Mouse (Mus musculus) small intestine, adult 2 months (tissue): ENCODE data around the gene Ift140. TPM values are rescaled to one million over a fixed set of nuclear protein-coding genes. Genes with fewer than 3 reads are reported as not detected.

Experiments used
- H3K27ac ChIP-seq: fragments of 200-500 bp; 2 replicates; pipeline ENCODE4 v1.5.1; 2012; ENCODE audit warnings: low read depth, low read length, control low read depth, inconsistent platforms; ENCODE audit not compliant: insufficient read depth
- H3K27me3 ChIP-seq: fragments of 200-500 bp; 2 replicates; pipeline ENCODE4 v1.6.1; 2012; ENCODE audit warnings: mild to moderate bottlenecking, moderate library complexity, low read length, inconsistent platforms; ENCODE audit not compliant: control insufficient read depth, insufficient read depth
- H3K36me3 ChIP-seq: fragments of 200-500 bp; 2 replicates; pipeline ENCODE4 v1.6.1; 2012; ENCODE audit warnings: mild to moderate bottlenecking, low read length, control low read depth, inconsistent platforms; ENCODE audit not compliant: control insufficient read depth, insufficient read depth
- H3K4me1 ChIP-seq: fragments of 200-500 bp; 2 replicates; pipeline ENCODE4 v1.6.1; 2012; ENCODE audit warnings: low read length, inconsistent platforms, mixed read lengths; ENCODE audit not compliant: control insufficient read depth, insufficient read depth, insufficient read length
- H3K4me3 ChIP-seq: fragments of 200-500 bp; 2 replicates; pipeline ENCODE4 v1.5.1; 2012; ENCODE audit warnings: low read depth, mild to moderate bottlenecking, control low read depth, inconsistent platforms, low read length, moderate library complexity
- CTCF ChIP-seq: fragments of 200-500 bp; IDR thresholded peaks from 2 replicates; pipeline ENCODE4 v1.5.1; 2012; ENCODE audit warnings: low read depth, mild to moderate bottlenecking, control low read depth, inconsistent platforms, low read length, moderate library complexity, mixed read lengths; ENCODE audit not compliant: insufficient replicate concordance, insufficient read length; ENCODE audit errors: extremely low read depth
- POLR2A ChIP-seq: fragments of 200-500 bp; IDR thresholded peaks from 2 replicates; pipeline ENCODE4 v1.6.1; 2012; ENCODE audit warnings: low read depth, mild to moderate bottlenecking, control low read depth, inconsistent platforms, low read length, moderate library complexity
- WGBS: fragments of 180-500 bp; shearing (Covaris S2); methylation state at CpG from one replicate; pipeline ENCODE4 v1.1.7; 2018; 5-methylcytosine and 5-hydroxymethylcytosine counted together
- polyA plus RNA-seq: library from polyadenylated mRNA; depleted of rRNA; stranded (reverse); fragments of >200 nt; gene quantifications from 2 replicates; pipeline ENCODE4 v1.2.3, GENCODE M21; 2012

Gene Ift140
- polyA plus RNA-seq, 1 experiment = 8.4 TPM

GRCm38 (mm10) chr17:25063261-25063660 is 47.4 kb downstream of the Ift140 start:
- TF ChIP-seq CTCF (no peak), POLR2A (no peak)
- Histone ChIP-seq H3K4me1 (0 out of 2 replicates have a peak, but pooled peaks cover 3% of the 10 kb centered on the region), H3K27ac (no peak overlapping the region), H3K4me3 (no peak overlapping the region), H3K36me3 (peaks cover 8% of the 10 kb centered on the region), H3K27me3 (no peaks in the 10 kb centered on the region)
- 91% methylated on average over 4 of the region's 4 CpGs for WGBS

- WGBS = 54% methylated on average over 12 of the region's 12 CpGs
- H3K27ac ChIP-seq = peak overlapping the region; percentile 76
- peaks cover 8% of the 10 kb centered on the region for H3K36me3 ChIP-seq
- H3K4me3 ChIP-seq = no peak overlapping the region
- 0 out of 2 replicates have a peak, but pooled peaks cover 3% of the 10 kb centered on the region for H3K4me1 ChIP-seq
- no peak for TF ChIP-seq POLR2A
- no peaks in the 10 kb centered on the region for H3K27me3 ChIP-seq
Observed at GRCm38 (mm10) chr17:25063872-25064271, 48.0 kb downstream of the Ift140 start.

GRCm38 (mm10) chr17:25064351-25064750 is 48.5 kb downstream of the Ift140 start:
- Histone ChIP-seq H3K36me3 (peaks cover 8% of the 10 kb centered on the region), H3K27ac (peak overlapping the region; percentile 76), H3K27me3 (no peaks in the 10 kb centered on the region), H3K4me1 (0 out of 2 replicates have a peak, but pooled peaks cover 3% of the 10 kb centered on the region), H3K4me3 (no peak overlapping the region)
- TF ChIP-seq POLR2A (no peak), CTCF (no peak)
- WGBS = 70% methylated on average over 9 of the region's 9 CpGs

- Histone ChIP-seq H3K4me3 (no peak overlapping the region), H3K27me3 (no peaks in the 10 kb centered on the region), H3K27ac (peak overlapping the region; percentile 56), H3K36me3 (0 out of 2 replicates have a peak, but pooled peaks cover 4% of the 10 kb centered on the region), H3K4me1 (0 out of 2 replicates have a peak, but pooled peaks cover 3% of the 10 kb centered on the region)
- WGBS = 90% methylated on average over 3 of the region's 3 CpGs
- TF ChIP-seq POLR2A = no peak
- no peak for TF ChIP-seq CTCF
Observed at GRCm38 (mm10) chr17:25065189-25065588, 49.3 kb downstream of the Ift140 start.

- H3K27me3 ChIP-seq = no peaks in the 10 kb centered on the region
- 0 out of 2 replicates have a peak, but pooled peaks cover 3% of the 10 kb centered on the region for H3K4me1 ChIP-seq
- H3K27ac ChIP-seq = peak overlapping the region; percentile 71
- TF ChIP-seq CTCF = no peak
- no peak for TF ChIP-seq POLR2A
- H3K36me3 ChIP-seq = 0 out of 2 replicates have a peak, but pooled peaks cover 4% of the 10 kb centered on the region
- no peak overlapping the region for H3K4me3 ChIP-seq
- 83% methylated on average over 7 of the region's 7 CpGs for whole genome bisulfite sequencing
Observed at GRCm38 (mm10) chr17:25066595-25066994, 50.7 kb downstream of the Ift140 start.

- 0 out of 2 replicates have a peak, but pooled peaks cover 3% of the 10 kb centered on the region for H3K4me1 ChIP-seq
- H3K36me3 ChIP-seq = 0 out of 2 replicates have a peak, but pooled peaks cover 3% of the 10 kb centered on the region
- no peaks in the 10 kb centered on the region for H3K27me3 ChIP-seq
- no peak overlapping the region for H3K4me3 ChIP-seq
- 69% methylated on average over 8 of the region's 8 CpGs for WGBS
- peak overlapping the region; percentile 71 for H3K27ac ChIP-seq
- TF ChIP-seq POLR2A (no peak), CTCF (no peak)
Observed at GRCm38 (mm10) chr17:25067442-25067851, 51.6 kb downstream of the Ift140 start.

- TF ChIP-seq CTCF (no peak), POLR2A (no peak)
- Histone ChIP-seq H3K27ac (peak overlapping the region; percentile 49; the same call in 1 of the 2 replicates), H3K4me3 (no peak overlapping the region), H3K36me3 (0 out of 2 replicates have a peak, but pooled peaks cover 3% of the 10 kb centered on the region), H3K4me1 (0 out of 2 replicates have a peak, but pooled peaks cover 3% of the 10 kb centered on the region), H3K27me3 (no peaks in the 10 kb centered on the region)
- WGBS = 60% methylated on average over 2 of the region's 2 CpGs
Observed at GRCm38 (mm10) chr17:25068690-25069089, 52.8 kb downstream of the Ift140 start.
